Mouse (Mus musculus) embryonic facial prominence, embryonic 14.5 days (tissue): ENCODE measurements around the gene Cdc14a. TPM values are rescaled to one million over a fixed set of nuclear protein-coding genes. Genes with fewer than 3 reads are reported as not detected.

ENCODE experiments used
- ATAC-seq: fragments of 200-750 bp; cut with Nextera tagmentation; 2 replicates; pipeline ENCODE4 v1.8.0; 2017; ENCODE audit warnings: low read depth, moderate number of reproducible peaks, moderate TSS enrichment
- DNase-seq: peaks from one replicate; pipeline ENCODE4 v3.0.0-alpha.2; 2015; ENCODE audit warnings: low spot score
- H3K27ac ChIP-seq: fragments of 300-500 bp; sonication (generic); replicated peaks from 2 replicates; pipeline ENCODE4 v1.5.1; 2014; ENCODE audit warnings: low read depth, mild to moderate bottlenecking, low read length, moderate library complexity
- H3K27me3 ChIP-seq: fragments of 300-500 bp; sonication (generic); replicated peaks from 2 replicates; pipeline ENCODE4 v1.6.1; 2014; ENCODE audit warnings: low read length; ENCODE audit not compliant: control insufficient read depth, insufficient read depth
- H3K36me3 ChIP-seq: fragments of 300-500 bp; sonication (generic); 2 replicates; pipeline ENCODE4 v1.6.1; 2014; ENCODE audit warnings: low read length, mixed read lengths; ENCODE audit not compliant: control insufficient read depth, insufficient read depth
- H3K4me1 ChIP-seq: fragments of 300-500 bp; sonication (generic); 2 replicates; pipeline ENCODE4 v1.6.1; 2014; ENCODE audit warnings: antibody characterized with exemption, low read length; ENCODE audit not compliant: control insufficient read depth, insufficient read depth
- H3K4me2 ChIP-seq: fragments of 300-500 bp; sonication (generic); 2 replicates; pipeline ENCODE4 v1.6.1; 2014; ENCODE audit warnings: low read depth, mild to moderate bottlenecking, low read length, moderate library complexity, mixed read lengths
- H3K4me3 ChIP-seq: fragments of 300-500 bp; sonication (generic); 2 replicates; pipeline ENCODE4 v1.5.1; 2014; ENCODE audit warnings: low read depth, mild to moderate bottlenecking, low read length
- H3K9ac ChIP-seq: fragments of 300-500 bp; sonication (generic); 2 replicates; pipeline ENCODE4 v1.6.1; 2014; ENCODE audit warnings: low read depth, mild to moderate bottlenecking, low read length, moderate library complexity, mixed read lengths
- H3K9me3 ChIP-seq: fragments of 300-500 bp; sonication (generic); 2 replicates; pipeline ENCODE4 v1.6.1; 2016; ENCODE audit warnings: low read length; ENCODE audit not compliant: control insufficient read depth
- WGBS: fragments of 180-500 bp; shearing (Covaris S2); extraction: QIAGEN DNeasy Blood & Tissue Kit; methylation state at CpG from one replicate; pipeline ENCODE4 v1.1.7; 2014; 5-methylcytosine and 5-hydroxymethylcytosine counted together
- polyA plus RNA-seq: library from polyadenylated mRNA; unstranded; fragments of >200 nt; fragmentation: Nextera tagmentation; extraction: Ambion mirVana; gene quantifications from 2 replicates; pipeline ENCODE4 v1.2.1, GENCODE M21; 2014

Gene Cdc14a
- polyA plus RNA-seq, 1 experiment from 2014 or later, result 7.7 TPM

DNA sequence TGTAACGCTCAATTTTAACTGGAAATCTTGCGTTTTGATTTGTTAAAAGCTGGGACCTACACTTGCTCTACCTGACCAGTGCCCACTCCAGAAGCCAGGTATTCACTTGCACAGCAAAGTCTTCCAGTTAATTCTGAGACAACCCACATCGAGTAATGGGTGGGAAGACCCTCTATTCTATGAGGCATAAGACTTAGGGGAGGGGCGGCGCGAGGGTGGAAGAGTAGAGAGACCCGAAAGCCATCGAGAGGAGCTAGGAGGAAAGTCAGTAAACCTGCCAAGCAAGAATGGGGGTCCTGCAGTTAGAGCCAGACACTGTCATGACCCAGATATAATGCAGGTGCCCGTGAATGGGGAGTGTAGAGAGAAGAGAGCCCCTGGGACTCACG lies 96.2 kb downstream of the Cdc14a start:
- ATAC-seq (no peak), DNase-seq (no peak)
- no peak overlapping the region for H3K9ac ChIP-seq
- 49% methylated on average over 10 of the region's 10 CpGs for WGBS
- no peaks in the 10 kb centered on the region for H3K36me3 ChIP-seq
- no peaks in the 10 kb centered on the region for H3K9me3 ChIP-seq
- peak overlapping the region; percentile 61 for H3K4me2 ChIP-seq
- no peak overlapping the region for H3K4me3 ChIP-seq
- no peaks in the 10 kb centered on the region for H3K27me3 ChIP-seq
- no peak overlapping the region for H3K27ac ChIP-seq
- H3K4me1 ChIP-seq, result peaks cover 4% of the 10 kb centered on the region; the same call in 1 of the 2 replicates

DNA sequence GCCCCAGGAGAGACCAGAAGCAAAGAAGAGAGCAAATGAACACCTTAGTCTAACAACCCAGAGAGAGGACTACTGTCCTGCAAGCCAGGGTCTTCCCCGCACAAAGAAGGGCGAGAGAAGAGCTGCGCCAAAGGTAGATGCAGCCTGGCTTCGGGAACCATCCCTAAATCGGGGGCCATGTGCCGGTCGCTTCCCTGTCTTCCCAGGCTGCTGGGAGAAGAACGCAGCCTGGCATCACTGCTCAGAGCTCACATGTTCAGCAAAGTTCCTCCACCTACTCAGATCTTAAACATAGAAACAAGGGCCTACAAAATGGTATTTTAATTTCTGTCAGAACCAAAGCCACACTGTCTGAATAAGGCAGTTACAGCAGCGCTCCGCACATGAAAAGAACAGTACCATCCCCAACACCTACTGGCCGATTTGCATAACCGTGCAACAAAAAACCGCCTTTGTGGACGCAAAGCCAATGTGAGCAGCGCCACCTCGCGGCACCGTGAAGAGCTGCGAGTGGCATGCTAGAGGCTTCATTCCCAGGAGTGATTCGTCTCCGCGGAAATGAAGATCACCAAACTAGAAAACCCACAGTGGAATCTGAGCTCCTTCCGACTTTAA lies 96.7 kb downstream of the Cdc14a start:
- peaks cover 4% of the 10 kb centered on the region; the same call in 1 of the 2 replicates for H3K4me1 ChIP-seq
- no peak overlapping the region for H3K27ac ChIP-seq
- no peaks in the 10 kb centered on the region for H3K9me3 ChIP-seq
- peak overlapping the region; percentile 26 for H3K4me3 ChIP-seq
- no peaks in the 10 kb centered on the region for H3K27me3 ChIP-seq
- DNase-seq (peak; percentile 92), ATAC-seq (peak; percentile 74)
- peak overlapping the region; percentile 61 for H3K4me2 ChIP-seq
- WGBS, result 8% methylated on average over 23 of the region's 23 CpGs
- H3K36me3 ChIP-seq, result no peaks in the 10 kb centered on the region
- H3K9ac ChIP-seq, result peak overlapping the region; percentile 51

DNA sequence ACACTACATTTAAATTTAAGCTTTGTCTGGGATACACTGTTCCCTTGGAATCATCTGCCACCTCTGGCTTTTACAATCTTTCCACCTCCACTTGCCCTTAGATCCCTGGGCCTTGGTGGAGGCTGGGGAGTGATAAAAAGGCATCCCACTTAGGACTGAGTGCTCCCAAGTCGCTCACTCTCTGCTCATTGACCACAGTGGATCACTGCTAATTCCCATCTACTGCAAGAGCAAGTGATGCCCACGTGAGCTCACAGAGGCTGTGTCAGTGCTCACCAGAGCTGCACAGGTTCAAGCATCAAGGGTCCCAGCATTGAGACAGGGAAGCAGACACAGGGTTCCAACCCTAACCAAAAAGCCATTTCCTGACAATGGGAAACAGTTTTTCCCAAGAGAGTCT lies 98.3 kb downstream of the Cdc14a start:
- no peak for DNase-seq
- Histone ChIP-seq H3K27ac (no peak overlapping the region), H3K27me3 (no peaks in the 10 kb centered on the region), H3K4me2 (no peak overlapping the region), H3K4me1 (peaks cover 4% of the 10 kb centered on the region; the same call in 1 of the 2 replicates), H3K4me3 (no peak overlapping the region), H3K36me3 (no peaks in the 10 kb centered on the region), H3K9me3 (no peaks in the 10 kb centered on the region), H3K9ac (no peak overlapping the region)
- ATAC-seq, result no peak
- 87% methylated on average over 2 of the region's 2 CpGs for WGBS

DNA sequence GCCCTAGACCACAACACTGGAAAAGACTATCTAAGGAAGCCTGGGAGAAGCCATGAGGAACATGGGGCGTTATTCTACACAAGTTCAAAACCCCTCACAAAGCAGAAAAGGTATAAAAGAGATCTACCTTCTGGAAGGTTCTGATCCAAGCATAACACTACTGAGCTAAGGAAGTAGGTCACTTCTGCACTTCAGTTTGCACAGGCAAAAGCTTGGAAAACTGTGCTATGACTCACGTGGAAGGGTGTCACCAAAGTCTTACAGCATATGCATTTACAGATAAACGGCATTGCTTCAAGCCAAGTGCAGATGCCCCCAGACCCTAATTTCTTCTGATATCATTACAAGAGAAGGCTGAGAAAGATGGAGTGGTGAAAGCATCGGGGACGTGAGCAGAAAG lies 104.1 kb downstream of the Cdc14a start:
- no peak overlapping the region for H3K4me2 ChIP-seq
- no peaks in the 10 kb centered on the region for H3K27me3 ChIP-seq
- H3K36me3 ChIP-seq, result no peaks in the 10 kb centered on the region; the same call in none of the 2 replicates
- no peak overlapping the region for H3K27ac ChIP-seq
- ATAC-seq (no peak), DNase-seq (no peak)
- H3K9me3 ChIP-seq, result no peaks in the 10 kb centered on the region
- no peak overlapping the region for H3K9ac ChIP-seq
- no peaks in the 10 kb centered on the region for H3K4me1 ChIP-seq
- 92% methylated on average over 5 of the region's 5 CpGs for WGBS
- H3K4me3 ChIP-seq, result no peak overlapping the region

DNA sequence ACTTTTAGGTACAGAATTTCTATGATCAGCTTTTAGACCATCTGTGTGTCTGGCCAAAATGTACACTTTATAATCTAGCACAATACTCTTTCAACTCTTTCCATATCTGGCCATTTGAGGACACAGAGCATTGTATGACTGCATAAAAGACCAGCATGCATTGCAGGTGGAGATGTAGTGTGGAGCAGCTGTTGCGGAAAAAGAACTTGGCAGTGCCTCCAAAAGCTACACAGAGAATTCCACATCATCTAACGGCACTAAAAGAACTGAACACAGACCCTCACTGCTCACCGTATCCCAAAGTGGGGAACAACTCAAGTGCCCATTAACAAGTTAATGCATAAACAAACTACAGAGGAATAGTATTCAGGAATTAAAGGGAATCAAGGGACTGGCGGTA lies 112.0 kb downstream of the Cdc14a start:
- H3K4me3 ChIP-seq, result no peak overlapping the region
- no peak overlapping the region for H3K27ac ChIP-seq
- no peaks in the 10 kb centered on the region for H3K27me3 ChIP-seq
- WGBS, result 83% methylated on average over 4 of the region's 4 CpGs
- H3K4me1 ChIP-seq, result no peaks in the 10 kb centered on the region
- no peak for DNase-seq
- H3K9me3 ChIP-seq, result no peaks in the 10 kb centered on the region
- no peak overlapping the region for H3K9ac ChIP-seq
- H3K4me2 ChIP-seq, result no peak overlapping the region
- ATAC-seq, result no peak
- H3K36me3 ChIP-seq, result peaks cover 6% of the 10 kb centered on the region; the same call in 1 of the 2 replicates

DNA sequence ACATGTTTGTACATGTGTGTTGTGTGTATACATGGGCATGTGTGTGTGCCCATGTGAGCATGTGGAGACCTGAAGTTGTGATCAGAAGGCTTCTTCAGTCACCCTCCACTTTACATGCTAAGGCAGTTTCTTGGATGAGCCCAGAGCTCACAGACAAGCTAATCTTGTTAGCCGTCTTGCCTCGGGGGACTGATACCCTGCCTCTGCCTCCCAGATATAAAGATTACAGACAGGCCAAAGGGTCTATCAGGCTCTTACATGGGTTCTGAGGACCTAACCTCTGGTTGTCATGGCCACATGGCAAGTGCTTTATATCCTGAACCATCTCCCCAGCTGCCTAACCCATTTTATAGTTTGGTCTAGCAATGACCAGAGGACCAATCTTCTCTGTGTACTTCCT lies 112.7 kb downstream of the Cdc14a start:
- Histone ChIP-seq H3K9me3 (no peaks in the 10 kb centered on the region), H3K36me3 (peaks cover 6% of the 10 kb centered on the region; the same call in 1 of the 2 replicates), H3K9ac (no peak overlapping the region), H3K4me1 (no peaks in the 10 kb centered on the region), H3K27ac (no peak overlapping the region), H3K27me3 (no peaks in the 10 kb centered on the region), H3K4me3 (no peak overlapping the region), H3K4me2 (no peak overlapping the region)
- no peak for DNase-seq
- no peak for ATAC-seq
- WGBS, result 92% methylated on average over 2 of the region's 2 CpGs

DNA sequence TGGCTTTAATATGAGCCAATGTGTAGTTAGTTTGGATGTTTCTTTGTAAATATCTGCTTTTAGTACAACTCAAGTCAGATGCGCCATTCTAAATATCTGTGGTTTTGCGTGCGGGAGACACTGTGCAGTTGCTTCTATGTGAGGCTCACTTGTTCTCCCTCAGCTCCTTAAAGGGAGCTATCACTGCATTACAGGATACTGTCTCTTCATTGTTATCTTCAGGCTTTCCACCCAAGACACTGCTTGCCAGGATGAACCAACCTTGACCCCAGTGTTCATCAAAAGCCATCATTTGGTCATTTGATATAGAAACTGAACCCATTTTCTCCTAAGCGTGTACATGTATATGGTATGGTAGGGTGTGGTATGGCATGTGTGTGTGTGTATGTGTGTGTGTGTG lies 113.2 kb downstream of the Cdc14a start:
- Histone ChIP-seq H3K4me3 (no peak overlapping the region), H3K27me3 (no peaks in the 10 kb centered on the region), H3K36me3 (peaks cover 6% of the 10 kb centered on the region; the same call in 1 of the 2 replicates), H3K4me1 (no peaks in the 10 kb centered on the region), H3K27ac (no peak overlapping the region), H3K4me2 (no peak overlapping the region), H3K9ac (no peak overlapping the region), H3K9me3 (no peaks in the 10 kb centered on the region)
- DNase-seq (no peak), ATAC-seq (no peak)
- WGBS, result 93% methylated on average over 4 of the region's 4 CpGs

DNA sequence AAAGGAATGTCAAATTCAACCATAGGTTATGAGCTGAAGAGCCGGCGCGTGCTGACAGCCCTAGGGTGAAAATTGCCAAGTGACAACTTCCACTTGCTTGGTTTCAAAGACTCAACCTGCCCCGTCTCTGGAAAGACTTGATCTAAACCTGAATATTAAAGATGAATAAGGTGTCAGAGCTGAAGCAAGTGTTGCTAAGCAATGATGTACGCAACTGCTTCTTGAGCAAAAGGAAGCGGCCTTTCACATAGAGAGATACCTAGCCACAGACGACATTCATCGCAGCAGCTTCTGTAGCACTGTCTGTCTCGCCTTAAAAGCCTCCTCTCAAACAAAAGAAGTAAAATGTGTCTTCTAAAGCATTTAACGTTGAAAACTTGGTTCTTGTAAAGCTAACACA lies 113.8 kb downstream of the Cdc14a start:
- Histone ChIP-seq H3K4me2 (no peak overlapping the region), H3K36me3 (peaks cover 6% of the 10 kb centered on the region; the same call in 1 of the 2 replicates), H3K4me1 (no peaks in the 10 kb centered on the region), H3K9ac (no peak overlapping the region), H3K27me3 (no peaks in the 10 kb centered on the region), H3K4me3 (no peak overlapping the region), H3K9me3 (no peaks in the 10 kb centered on the region), H3K27ac (no peak overlapping the region)
- no peak for ATAC-seq
- DNase-seq, result no peak
- 87% methylated on average over 10 of the region's 10 CpGs for WGBS
